Mouse (Mus musculus): ENCODE measurements around the gene Btbd11. TPM values are rescaled to one million over a fixed set of nuclear protein-coding genes. Genes with fewer than 3 reads are reported as not detected.

The Btbd11 gene
- polyA plus RNA-seq, 1 experiment from 2014 or later, result 13.5 TPM

- WGBS, result 83% methylated on average over 13 of the region's 13 CpGs
- Histone ChIP-seq H3K9me3 (no peaks in the 10 kb centered on the region), H3K36me3 (no peaks in the 10 kb centered on the region), H3K4me2 (no peak overlapping the region), H3K9ac (no peak overlapping the region), H3K27me3 (no peaks in the 10 kb centered on the region), H3K27ac (replicated peaks) (no peak overlapping the region), H3K4me1 (replicated peaks) (no peaks in the 10 kb centered on the region), H3K4me3 (no peak overlapping the region)
- ATAC-seq (ENCODE audit: low read depth), result no peak
Observed at GRCm38 (mm10) chr10:85578571-85579465, 192.2 kb downstream of the Btbd11 start.

- no peaks in the 10 kb centered on the region for H3K27me3 ChIP-seq
- H3K4me2 ChIP-seq, result no peak overlapping the region
- H3K9me3 ChIP-seq, result no peaks in the 10 kb centered on the region
- H3K36me3 ChIP-seq, result no peaks in the 10 kb centered on the region
- no peak overlapping the region for H3K9ac ChIP-seq
- no peak overlapping the region for H3K27ac ChIP-seq (replicated peaks)
- H3K4me1 ChIP-seq (replicated peaks), result 0 out of 2 replicates have a peak, but pooled peaks cover 9% of the 10 kb centered on the region
- H3K4me3 ChIP-seq, result no peak overlapping the region
- ATAC-seq (ENCODE audit: low read depth), result no peak
- WGBS, result 92% methylated on average over 3 of the region's 3 CpGs
Observed at GRCm38 (mm10) chr10:85587758-85588157, 201.1 kb downstream of the Btbd11 start.

GRCm38 (mm10) chr10:85590043-85590442 is 203.4 kb downstream of the Btbd11 start:
- 90% methylated on average over 2 of the region's 2 CpGs for WGBS
- no peaks in the 10 kb centered on the region for H3K36me3 ChIP-seq

GRCm38 (mm10) chr10:85591296-85591695 is 204.7 kb downstream of the Btbd11 start:
- no peak overlapping the region for H3K27ac ChIP-seq (replicated peaks)
- 100% methylated on average over 2 of the region's 2 CpGs for WGBS
- H3K4me3 ChIP-seq, result no peak overlapping the region
- no peak overlapping the region for H3K4me2 ChIP-seq
- H3K9ac ChIP-seq, result no peak overlapping the region
- H3K4me1 ChIP-seq (replicated peaks), result 0 out of 2 replicates have a peak, but pooled peaks cover 9% of the 10 kb centered on the region
- ATAC-seq (ENCODE audit: low read depth), result no peak
- no peaks in the 10 kb centered on the region for H3K27me3 ChIP-seq
- H3K9me3 ChIP-seq, result no peaks in the 10 kb centered on the region
- H3K36me3 ChIP-seq, result no peaks in the 10 kb centered on the region

More at GRCm38 (mm10) chr10:85590043-85590442, 203.4 kb downstream of the Btbd11 start:
- H3K27ac ChIP-seq (replicated peaks), result no peak overlapping the region
- no peak overlapping the region for H3K4me3 ChIP-seq
- no peak overlapping the region for H3K4me2 ChIP-seq
- ATAC-seq (ENCODE audit: low read depth), result no peak
- H3K9me3 ChIP-seq, result no peaks in the 10 kb centered on the region
- no peaks in the 10 kb centered on the region for H3K27me3 ChIP-seq
- H3K9ac ChIP-seq, result no peak overlapping the region
- H3K4me1 ChIP-seq (replicated peaks), result 0 out of 2 replicates have a peak, but pooled peaks cover 9% of the 10 kb centered on the region

GRCm38 (mm10) chr10:85591986-85592385 is 205.4 kb downstream of the Btbd11 start:
- H3K4me1 ChIP-seq (replicated peaks), result 0 out of 2 replicates have a peak, but pooled peaks cover 9% of the 10 kb centered on the region
- no peak overlapping the region for H3K4me3 ChIP-seq
- H3K9ac ChIP-seq, result no peak overlapping the region
- 36% methylated on average over 6 of the region's 6 CpGs for WGBS
- H3K36me3 ChIP-seq, result no peaks in the 10 kb centered on the region
- peak overlapping the region; percentile 34; the same call in 1 of the 2 replicates for H3K27ac ChIP-seq (replicated peaks)
- no peaks in the 10 kb centered on the region for H3K9me3 ChIP-seq
- ATAC-seq (ENCODE audit: low read depth), result peak; percentile 72; the same call in 1 of the 2 replicates
- H3K27me3 ChIP-seq, result no peaks in the 10 kb centered on the region
- H3K4me2 ChIP-seq, result no peak overlapping the region

GRCm38 (mm10) chr10:85596301-85596700 is 209.7 kb downstream of the Btbd11 start:
- H3K9me3 ChIP-seq, result no peaks in the 10 kb centered on the region
- H3K27ac ChIP-seq (replicated peaks), result no peak overlapping the region
- no peaks in the 10 kb centered on the region for H3K36me3 ChIP-seq
- no peak overlapping the region for H3K4me3 ChIP-seq
- peaks cover 6% of the 10 kb centered on the region for H3K27me3 ChIP-seq
- 93% methylated on average over 5 of the region's 5 CpGs for WGBS
- ATAC-seq (ENCODE audit: low read depth), result no peak
- no peak overlapping the region for H3K4me2 ChIP-seq
- H3K4me1 ChIP-seq (replicated peaks), result peaks cover 26% of the 10 kb centered on the region
- H3K9ac ChIP-seq, result no peak overlapping the region

- Histone ChIP-seq H3K27me3 (peaks cover 6% of the 10 kb centered on the region), H3K9ac (peak overlapping the region; percentile 81), H3K36me3 (no peaks in the 10 kb centered on the region), H3K4me3 (peak overlapping the region; percentile 52), H3K4me1 (replicated peaks) (peaks cover 17% of the 10 kb centered on the region), H3K27ac (replicated peaks) (peak overlapping the region; percentile 1), H3K9me3 (no peaks in the 10 kb centered on the region), H3K4me2 (peak overlapping the region; percentile 88)
- WGBS, result 41% methylated on average over 9 of the region's 9 CpGs
- peak; percentile 61 for ATAC-seq (ENCODE audit: low read depth)
Observed at GRCm38 (mm10) chr10:85598093-85598599, 211.5 kb downstream of the Btbd11 start.

- Histone ChIP-seq H3K4me3 (peak overlapping the region; percentile 52), H3K27ac (replicated peaks) (peak overlapping the region; percentile 1), H3K9me3 (no peaks in the 10 kb centered on the region), H3K36me3 (no peaks in the 10 kb centered on the region), H3K9ac (peak overlapping the region; percentile 81), H3K27me3 (peaks cover 6% of the 10 kb centered on the region), H3K4me2 (peak overlapping the region; percentile 88), H3K4me1 (replicated peaks) (peaks cover 17% of the 10 kb centered on the region)
- under 1% methylated on average over 41 of the region's 41 CpGs for WGBS
- ATAC-seq (ENCODE audit: low read depth), result peak; percentile 83
Observed at GRCm38 (mm10) chr10:85598603-85599542, 212.3 kb downstream of the Btbd11 start.

GRCm38 (mm10) chr10:85602546-85602945 is 215.9 kb downstream of the Btbd11 start:
- ATAC-seq (ENCODE audit: low read depth), result no peak
- no peak overlapping the region for H3K9ac ChIP-seq
- no peak overlapping the region for H3K27ac ChIP-seq (replicated peaks)
- no peaks in the 10 kb centered on the region for H3K9me3 ChIP-seq
- 84% methylated on average over 11 of the region's 11 CpGs for WGBS
- no peak overlapping the region for H3K4me3 ChIP-seq
- no peaks in the 10 kb centered on the region for H3K36me3 ChIP-seq
- no peak overlapping the region for H3K4me2 ChIP-seq
- peaks cover 6% of the 10 kb centered on the region for H3K27me3 ChIP-seq
- H3K4me1 ChIP-seq (replicated peaks), result peaks cover 17% of the 10 kb centered on the region

- Histone ChIP-seq H3K36me3 (no peaks in the 10 kb centered on the region), H3K27me3 (peaks cover 6% of the 10 kb centered on the region), H3K4me2 (no peak overlapping the region), H3K9ac (no peak overlapping the region), H3K9me3 (no peaks in the 10 kb centered on the region), H3K4me1 (replicated peaks) (peaks cover 2% of the 10 kb centered on the region; the same call in 1 of the 2 replicates), H3K4me3 (no peak overlapping the region), H3K27ac (replicated peaks) (no peak overlapping the region)
- WGBS, result 75% methylated on average over 9 of the region's 9 CpGs
- ATAC-seq (ENCODE audit: low read depth), result no peak
Observed at GRCm38 (mm10) chr10:85604556-85604955, 217.9 kb downstream of the Btbd11 start.

- Histone ChIP-seq H3K36me3 (no peaks in the 10 kb centered on the region), H3K9ac (no peak overlapping the region), H3K4me1 (replicated peaks) (no peaks in the 10 kb centered on the region), H3K27me3 (no peaks in the 10 kb centered on the region), H3K4me2 (no peak overlapping the region), H3K27ac (replicated peaks) (no peak overlapping the region), H3K9me3 (no peaks in the 10 kb centered on the region), H3K4me3 (no peak overlapping the region)
- 88% methylated on average over 14 of the region's 14 CpGs for WGBS
- ATAC-seq (ENCODE audit: low read depth), result no peak
Observed at GRCm38 (mm10) chr10:85608550-85609278, 222.1 kb downstream of the Btbd11 start.

Measured in neural tube, embryonic 13.5 days (tissue).